8 mouse cellular contexts compared by ENCODE assay signal in genomic region chr2:121357494-121357893, GRCm38 (mm10). TPM values are rescaled to one million over a fixed set of nuclear protein-coding genes. Genes with fewer than 3 reads are reported as not detected.
DNase-seq lines count a peak whose midpoint lies in the region; ATAC-seq and TF ChIP-seq lines count a peak whose summit lies in the region.

Gene Ckmt1 (plus strand): TSS chr2:121357714.

- H3K36me3 ChIP-seq in intestine, embryonic 15.5 days: no peaks in the 10 kb centered on the region
- H3K36me3 ChIP-seq in lung, embryonic 15.5 days: no peaks in the 10 kb centered on the region

- H3K4me3 ChIP-seq in cortical plate, adult 2 months (ENCODE audit: insufficient read depth, low read length): peak within 1 kb of the TSS; percentile 87
- H3K4me3 ChIP-seq in intestine, embryonic 15.5 days (replicated peaks): peak within 1 kb of the TSS; percentile 40
- no peak within 1 kb of the TSS for H3K4me3 ChIP-seq in lung, embryonic 15.5 days

- no peaks in the 10 kb centered on the region for H3K9me3 ChIP-seq in intestine, embryonic 15.5 days
- H3K9me3 ChIP-seq in lung, embryonic 15.5 days: no peaks in the 10 kb centered on the region

- DNase-seq in kidney, adult 11 months: peak; percentile 32
- DNase-seq in kidney, postnatal 36 days: no peak
- DNase-seq in thymus, postnatal 14 days: no peak
- DNase-seq in gastrocnemius, postnatal 25 days: no peak
- DNase-seq in MN1 (ENCODE audit: low spot score): no peak

- peak within 1 kb of the TSS; percentile 41 for H3K9ac ChIP-seq in intestine, embryonic 15.5 days
- H3K9ac ChIP-seq in lung, embryonic 15.5 days: no peak within 1 kb of the TSS

- TF ChIP-seq POLR2A in cortical plate, adult 2 months (IDR thresholded peaks at IDR 0.05; ENCODE audit: extremely low read depth, insufficient read depth, low read length): no peak

- peak; percentile 63 for ATAC-seq in intestine, embryonic 15.5 days
- no peak for ATAC-seq in lung, embryonic 15.5 days (ENCODE audit: borderline replicate concordance, extremely low read depth, low FRiP score, low TSS enrichment)

- peak within 1 kb of the TSS; percentile 61 for H3K4me2 ChIP-seq in intestine, embryonic 15.5 days (replicated peaks)
- H3K4me2 ChIP-seq in lung, embryonic 15.5 days: peak within 1 kb of the TSS; percentile 45

- no peak for TF ChIP-seq CTCF in cortical plate, adult 2 months (IDR thresholded peaks at IDR 0.05; ENCODE audit: extremely low read depth, insufficient read depth, low read length)

- H3K27me3 ChIP-seq in intestine, embryonic 15.5 days (replicated peaks): no peaks in the 10 kb centered on the region
- peaks cover 35% of the 10 kb centered on the region for H3K27me3 ChIP-seq in lung, embryonic 15.5 days

- H3K27ac ChIP-seq in cortical plate, adult 2 months (ENCODE audit: insufficient read depth, low read length): peak within 1 kb of the TSS; percentile 57
- H3K27ac ChIP-seq in intestine, embryonic 15.5 days: peak within 1 kb of the TSS; percentile 84
- H3K27ac ChIP-seq in lung, embryonic 15.5 days: no peak within 1 kb of the TSS

- 36% methylated on average over 5 of the region's 5 CpGs for WGBS in intestine, embryonic 15.5 days
- WGBS in lung, embryonic 15.5 days: 56% methylated on average over 5 of the region's 5 CpGs

- H3K4me1 ChIP-seq in cortical plate, adult 2 months (ENCODE audit: control insufficient read depth, insufficient read depth, low read length): peaks cover 5% of the 10 kb centered on the region
- H3K4me1 ChIP-seq in intestine, embryonic 15.5 days (replicated peaks): peaks cover 13% of the 10 kb centered on the region
- H3K4me1 ChIP-seq in lung, embryonic 15.5 days: peaks cover 7% of the 10 kb centered on the region

RNA-seq across cellular contexts. Expression of gene Ckmt1, which starts in this region (rescaled TPM):
- polyA plus RNA-seq in cortical plate, adult 2 months (2012; rRNA removed): 306 and 309 TPM in 2 replicates
- 417 and 490 TPM in 2 replicates for polyA plus RNA-seq in intestine, embryonic 15.5 days (2015; fragmentation: Nextera tagmentation; extraction: Ambion mirVana)
- polyA plus RNA-seq in lung, embryonic 15.5 days (2015; fragmentation: Nextera tagmentation; extraction: Ambion mirVana): 2.8 and 3.6 TPM in 2 replicates
- not detected for total RNA-seq in gastrocnemius, postnatal 25 days (2021)

Comparison
In these comparisons a context has a peak if more than half of its experiments do, and no peak if none do; other contexts are left out.
1. RNA of gene Ckmt1 (polyA plus RNA-seq): 417 to 490 TPM in intestine, embryonic 15.5 days and 306 to 309 TPM in cortical plate, adult 2 months; 2.8 to 3.6 TPM in lung, embryonic 15.5 days; every median in the first group is over 10 times any median in the second.